Mouse (Mus musculus): ENCODE data around the gene Sae1. TPM values are rescaled to one million over a fixed set of nuclear protein-coding genes. Genes with fewer than 3 reads are reported as not detected.

Gene Sae1
- polyA plus RNA-seq, 2 experiments: 55.6 to 89.3 TPM

- WGBS (ENCODE audit: insufficient replicate concordance): 84% methylated on average over 10 of the region's 10 CpGs
- H3K4me1 ChIP-seq (replicated peaks; ENCODE audit: control insufficient read depth in 2 of 2, insufficient read depth in 2 of 2, low read length in 1 of 2): no peaks in the 10 kb centered on the region
- no peak overlapping the region for H3K9ac ChIP-seq (replicated peaks)
- no peaks in the 10 kb centered on the region for H3K9me3 ChIP-seq (ENCODE audit: control insufficient read depth, low read length)
- ATAC-seq (ENCODE audit: insufficient read depth): no peak
- peaks cover 99% of the 10 kb centered on the region for H3K36me3 ChIP-seq (replicated peaks; ENCODE audit: control insufficient read depth, insufficient read depth, low read depth)
- no peak overlapping the region for H3K4me3 ChIP-seq (ENCODE audit: insufficient read depth in 1 of 2, low read depth in 2 of 2, low read length in 2 of 2)
- H3K27ac ChIP-seq: no peak overlapping the region
- no peak for DNase-seq (ENCODE audit: low read depth in 3 of 3, low spot score in 3 of 3)
- H3K4me2 ChIP-seq (ENCODE audit: low read depth): no peak overlapping the region
- no peaks in the 10 kb centered on the region for H3K27me3 ChIP-seq (ENCODE audit: control insufficient read depth, insufficient read depth, low read length)
- TF ChIP-seq EP300 (IDR thresholded peaks at IDR 0.05; ENCODE audit: low read depth): no peak
- TF ChIP-seq CTCF (IDR thresholded peaks at IDR 0.05; ENCODE audit: low read depth): no peak
Observed at GRCm38 (mm10) chr7:16425721-16426120, 38.1 kb upstream of the Sae1 start.

- 84% methylated on average over 9 of the region's 9 CpGs for WGBS (ENCODE audit: insufficient replicate concordance)
- Histone ChIP-seq H3K4me1 (replicated peaks; ENCODE audit: control insufficient read depth in 2 of 2, insufficient read depth in 2 of 2, low read length in 1 of 2) (0 out of 4 replicates have a peak, but pooled peaks cover 0 to 2% of the 10 kb centered on the region in 2 experiments), H3K9ac (replicated peaks) (no peak overlapping the region), H3K27me3 (ENCODE audit: control insufficient read depth, insufficient read depth, low read length) (no peaks in the 10 kb centered on the region), H3K4me2 (ENCODE audit: low read depth) (no peak overlapping the region), H3K9me3 (ENCODE audit: control insufficient read depth, low read length) (no peaks in the 10 kb centered on the region), H3K27ac (no peak overlapping the region), H3K4me3 (ENCODE audit: insufficient read depth in 1 of 2, low read depth in 2 of 2, low read length in 2 of 2) (no peak overlapping the region), H3K36me3 (replicated peaks; ENCODE audit: control insufficient read depth, insufficient read depth, low read depth) (peaks cover 99% of the 10 kb centered on the region)
- no peak for TF ChIP-seq CTCF (IDR thresholded peaks at IDR 0.05; ENCODE audit: low read depth)
- TF ChIP-seq EP300 (IDR thresholded peaks at IDR 0.05; ENCODE audit: low read depth): no peak
- DNase-seq (ENCODE audit: low read depth in 3 of 3, low spot score in 3 of 3) (no peak), ATAC-seq (ENCODE audit: insufficient read depth) (no peak)
Observed at GRCm38 (mm10) chr7:16423731-16424130, 36.1 kb upstream of the Sae1 start.

DNA sequence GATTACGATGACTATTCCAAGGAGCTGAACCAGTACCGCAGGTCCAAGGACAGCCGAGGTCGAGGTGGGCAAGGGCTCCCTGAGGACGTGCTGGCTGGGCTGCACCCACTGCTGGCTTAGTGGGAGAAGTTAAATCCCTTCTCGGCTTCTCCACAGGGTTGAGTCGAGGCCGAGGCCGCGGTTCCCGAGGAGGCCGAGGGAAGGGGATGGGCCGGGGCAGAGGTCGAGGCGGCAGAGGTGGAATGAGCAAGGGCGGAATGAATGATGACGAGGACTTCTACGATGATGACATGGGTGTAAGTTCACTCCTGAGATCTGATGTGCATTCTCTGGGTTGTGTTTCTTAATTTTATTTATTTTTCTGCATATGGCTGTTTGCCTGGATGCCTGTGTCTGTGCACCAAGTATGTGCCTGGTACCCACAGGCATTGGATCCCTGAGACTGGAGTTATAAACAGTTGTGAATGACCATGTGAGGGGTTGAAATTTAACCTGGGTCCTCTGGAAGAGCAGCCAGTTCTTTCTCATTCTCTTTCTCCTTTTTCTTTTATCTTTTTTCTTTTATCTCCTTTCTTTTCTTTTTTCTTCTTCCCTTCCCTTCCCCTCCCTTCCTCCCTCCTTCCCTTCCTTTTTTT is 34.7 kb upstream of the Sae1 start:
- Histone ChIP-seq H3K9ac (replicated peaks) (no peak overlapping the region), H3K9me3 (ENCODE audit: control insufficient read depth, low read length) (no peaks in the 10 kb centered on the region), H3K4me2 (ENCODE audit: low read depth) (no peak overlapping the region), H3K27ac (no peak overlapping the region), H3K36me3 (replicated peaks; ENCODE audit: control insufficient read depth, insufficient read depth, low read depth) (peaks cover 99% of the 10 kb centered on the region), H3K4me1 (replicated peaks; ENCODE audit: control insufficient read depth in 2 of 2, insufficient read depth in 2 of 2, low read length in 1 of 2) (0 out of 4 replicates have a peak, but pooled peaks cover 0 to 2% of the 10 kb centered on the region in 2 experiments), H3K4me3 (ENCODE audit: insufficient read depth in 1 of 2, low read depth in 2 of 2, low read length in 2 of 2) (no peak overlapping the region), H3K27me3 (ENCODE audit: control insufficient read depth, insufficient read depth, low read length) (no peaks in the 10 kb centered on the region)
- DNase-seq (ENCODE audit: low read depth in 3 of 3, low spot score in 3 of 3): no peak
- WGBS (ENCODE audit: insufficient replicate concordance): 83% methylated on average over 18 of the region's 18 CpGs
- TF ChIP-seq CTCF (IDR thresholded peaks at IDR 0.05; ENCODE audit: low read depth) (no peak), EP300 (IDR thresholded peaks at IDR 0.05; ENCODE audit: low read depth) (no peak)
- ATAC-seq (ENCODE audit: insufficient read depth): no peak

DNA sequence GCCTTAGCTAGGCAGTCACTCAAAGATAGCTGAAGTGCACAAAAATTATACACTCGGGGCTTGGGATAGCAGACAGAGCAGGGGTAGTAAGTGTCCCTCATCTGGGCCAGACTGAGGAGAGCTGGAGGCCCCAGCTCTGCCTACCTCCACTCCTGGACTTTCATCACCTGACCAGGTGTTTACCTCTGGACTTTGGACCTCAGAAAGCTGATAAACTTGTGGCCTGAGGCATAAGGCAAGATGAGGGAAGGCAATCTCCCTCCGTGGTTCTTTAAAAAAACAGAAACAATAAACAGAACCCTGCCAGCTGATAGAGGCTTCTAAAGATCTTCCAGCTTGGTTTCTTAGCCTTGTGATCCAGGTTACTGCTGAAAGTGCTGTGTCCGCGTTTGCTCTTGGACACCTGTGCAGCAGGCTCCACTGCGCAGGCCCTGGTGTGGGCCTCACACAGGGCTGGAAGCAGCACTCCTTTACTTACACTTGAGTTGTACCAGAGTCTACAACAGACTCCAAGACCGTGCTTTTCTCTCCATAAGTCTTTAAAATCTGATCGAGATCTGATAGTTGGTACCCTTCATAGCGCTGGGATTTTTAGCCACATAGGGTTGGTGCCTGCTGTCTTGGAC is 33.0 kb upstream of the Sae1 start:
- H3K4me1 ChIP-seq (replicated peaks; ENCODE audit: control insufficient read depth in 2 of 2, insufficient read depth in 2 of 2, low read length in 1 of 2): peaks cover 0 to 2% of the 10 kb centered on the region in 2 experiments; a peak in 1 of 4 replicates
- no peak for ATAC-seq (ENCODE audit: insufficient read depth)
- H3K4me3 ChIP-seq (ENCODE audit: insufficient read depth in 1 of 2, low read depth in 2 of 2, low read length in 2 of 2): no peak overlapping the region
- DNase-seq (ENCODE audit: low read depth in 3 of 3, low spot score in 3 of 3): no peak
- TF ChIP-seq EP300 (IDR thresholded peaks at IDR 0.05; ENCODE audit: low read depth) (no peak), CTCF (IDR thresholded peaks at IDR 0.05; ENCODE audit: low read depth) (no peak)
- no peaks in the 10 kb centered on the region for H3K27me3 ChIP-seq (ENCODE audit: control insufficient read depth, insufficient read depth, low read length)
- H3K9me3 ChIP-seq (ENCODE audit: control insufficient read depth, low read length): no peaks in the 10 kb centered on the region
- H3K27ac ChIP-seq: no peak overlapping the region
- peaks cover 99% of the 10 kb centered on the region for H3K36me3 ChIP-seq (replicated peaks; ENCODE audit: control insufficient read depth, insufficient read depth, low read depth)
- WGBS (ENCODE audit: insufficient replicate concordance): 87% methylated on average over 8 of the region's 8 CpGs
- no peak overlapping the region for H3K4me2 ChIP-seq (ENCODE audit: low read depth)
- no peak overlapping the region for H3K9ac ChIP-seq (replicated peaks)

- 86% methylated on average over 5 of the region's 5 CpGs for WGBS (ENCODE audit: insufficient replicate concordance)
- no peak for TF ChIP-seq EP300 (IDR thresholded peaks at IDR 0.05; ENCODE audit: low read depth)
- TF ChIP-seq CTCF (IDR thresholded peaks at IDR 0.05; ENCODE audit: low read depth): no peak
- ATAC-seq (ENCODE audit: insufficient read depth) (no peak), DNase-seq (ENCODE audit: low read depth in 3 of 3, low spot score in 3 of 3) (no peak)
- Histone ChIP-seq H3K36me3 (replicated peaks; ENCODE audit: control insufficient read depth, insufficient read depth, low read depth) (peaks cover 83% of the 10 kb centered on the region), H3K27ac (no peak overlapping the region), H3K4me1 (replicated peaks; ENCODE audit: control insufficient read depth in 2 of 2, insufficient read depth in 2 of 2, low read length in 1 of 2) (peaks cover 0 to 4% of the 10 kb centered on the region in 2 experiments; a peak in 3 of 4 replicates), H3K27me3 (ENCODE audit: control insufficient read depth, insufficient read depth, low read length) (no peaks in the 10 kb centered on the region), H3K9me3 (ENCODE audit: control insufficient read depth, low read length) (no peaks in the 10 kb centered on the region), H3K4me2 (ENCODE audit: low read depth) (no peak overlapping the region), H3K4me3 (ENCODE audit: insufficient read depth in 1 of 2, low read depth in 2 of 2, low read length in 2 of 2) (no peak overlapping the region), H3K9ac (replicated peaks) (no peak overlapping the region)
Observed at GRCm38 (mm10) chr7:16418713-16419112, 31.1 kb upstream of the Sae1 start.
